Mouse (Mus musculus): ENCODE data around the gene Cyp4f14.
A peak's percentile ranks its signal among the peaks of the same experiment; 100 is the strongest.
"Not testable (repeated sequence)": the region's sequence is repeated elsewhere in the genome, so short reads cannot be mapped to it uniquely, and the experiment has no call there.

The Cyp4f14 gene

DNA sequence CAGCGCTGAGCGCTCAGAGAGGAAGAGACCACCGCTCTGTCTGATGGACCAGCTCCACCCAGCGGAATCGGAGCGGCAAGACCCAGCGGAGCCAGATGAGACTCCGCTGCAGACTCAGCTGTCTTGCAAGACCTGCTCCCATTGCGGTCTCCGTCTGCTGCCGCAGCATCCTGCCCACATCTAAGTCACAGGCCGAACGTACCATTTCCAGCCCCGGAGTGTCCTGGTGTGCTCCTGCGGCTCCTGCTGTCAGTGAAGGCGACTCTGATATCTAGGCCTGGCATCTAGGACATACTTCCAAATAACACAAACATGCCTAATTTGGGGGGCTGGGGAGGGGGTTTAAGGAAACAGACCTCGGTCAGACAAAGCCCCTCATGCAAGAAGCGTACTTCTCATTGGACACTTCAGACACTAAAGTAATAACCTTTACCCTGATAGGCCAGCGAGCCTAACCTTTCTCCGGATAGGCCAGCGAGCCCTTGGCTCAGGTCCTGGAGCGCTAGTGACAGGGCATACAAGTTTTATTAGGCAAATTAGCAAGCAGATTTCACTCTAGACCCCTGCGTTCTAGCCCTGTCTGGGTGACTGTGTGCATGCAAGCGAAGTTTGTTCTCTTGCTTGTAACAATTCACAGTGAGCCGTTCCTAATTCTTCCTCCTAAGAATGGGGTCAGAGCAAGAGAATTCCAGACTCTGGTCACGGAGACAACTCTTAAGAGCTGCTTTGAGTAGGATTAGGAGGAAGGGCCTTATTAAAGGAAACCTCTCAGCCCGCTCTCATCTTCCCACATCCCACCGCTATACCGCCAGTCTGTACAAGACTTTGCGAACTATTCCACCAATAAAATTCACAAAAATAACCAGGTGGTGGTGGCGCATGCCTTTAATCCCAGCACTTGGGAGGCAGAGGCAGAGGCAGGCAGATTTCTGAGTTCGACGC lies 25.6 kb downstream of the Cyp4f14 start, which contains the start of gene Zfp870:
Gene Zfp870 (minus strand): TSS at position 404 of the 942 bp plus-strand sequence.
- peak; percentile 99 for DNase-seq (ENCODE audit: low spot score)

DNA sequence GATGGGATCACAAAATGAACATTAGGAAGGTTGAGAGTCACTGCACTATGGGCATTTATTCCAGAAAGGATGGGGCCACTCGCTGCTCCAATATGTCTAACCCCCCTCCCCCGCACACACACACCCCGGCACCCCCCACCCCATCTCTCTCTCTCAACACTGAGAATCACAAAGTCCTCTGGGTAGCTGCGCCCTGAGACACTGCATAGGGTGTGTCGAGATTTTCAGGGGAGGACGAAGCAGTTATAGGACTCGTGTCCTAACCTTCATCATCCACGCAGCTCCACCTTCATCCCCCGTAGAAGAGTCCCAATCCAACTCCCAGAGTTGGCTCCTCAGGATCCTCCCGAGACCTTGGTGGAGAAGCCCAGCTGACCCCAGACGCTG lies 26.3 kb downstream of the Cyp4f14 start:
- DNase-seq (ENCODE audit: low spot score) = no peak

DNA sequence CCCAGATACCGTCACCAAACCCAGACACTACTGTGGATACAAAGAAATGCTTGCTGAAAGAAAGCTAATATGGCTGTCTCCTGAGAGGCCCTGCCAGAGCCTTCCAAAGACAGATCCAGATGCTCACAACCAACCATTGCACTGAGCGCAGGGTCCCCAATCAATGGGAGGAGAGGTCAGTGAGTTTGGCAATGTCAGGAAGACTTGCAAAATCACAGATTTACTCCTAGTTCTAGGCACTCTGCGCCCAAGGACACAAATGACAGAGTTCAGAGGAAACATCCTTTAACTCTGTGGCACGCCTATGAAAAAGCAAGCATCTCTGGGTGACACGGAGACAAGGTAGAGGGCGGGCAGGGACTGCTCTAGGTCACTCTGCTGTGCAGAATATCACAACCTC lies 27.5 kb downstream of the Cyp4f14 start:
- no peak for DNase-seq (ENCODE audit: low spot score)

DNA sequence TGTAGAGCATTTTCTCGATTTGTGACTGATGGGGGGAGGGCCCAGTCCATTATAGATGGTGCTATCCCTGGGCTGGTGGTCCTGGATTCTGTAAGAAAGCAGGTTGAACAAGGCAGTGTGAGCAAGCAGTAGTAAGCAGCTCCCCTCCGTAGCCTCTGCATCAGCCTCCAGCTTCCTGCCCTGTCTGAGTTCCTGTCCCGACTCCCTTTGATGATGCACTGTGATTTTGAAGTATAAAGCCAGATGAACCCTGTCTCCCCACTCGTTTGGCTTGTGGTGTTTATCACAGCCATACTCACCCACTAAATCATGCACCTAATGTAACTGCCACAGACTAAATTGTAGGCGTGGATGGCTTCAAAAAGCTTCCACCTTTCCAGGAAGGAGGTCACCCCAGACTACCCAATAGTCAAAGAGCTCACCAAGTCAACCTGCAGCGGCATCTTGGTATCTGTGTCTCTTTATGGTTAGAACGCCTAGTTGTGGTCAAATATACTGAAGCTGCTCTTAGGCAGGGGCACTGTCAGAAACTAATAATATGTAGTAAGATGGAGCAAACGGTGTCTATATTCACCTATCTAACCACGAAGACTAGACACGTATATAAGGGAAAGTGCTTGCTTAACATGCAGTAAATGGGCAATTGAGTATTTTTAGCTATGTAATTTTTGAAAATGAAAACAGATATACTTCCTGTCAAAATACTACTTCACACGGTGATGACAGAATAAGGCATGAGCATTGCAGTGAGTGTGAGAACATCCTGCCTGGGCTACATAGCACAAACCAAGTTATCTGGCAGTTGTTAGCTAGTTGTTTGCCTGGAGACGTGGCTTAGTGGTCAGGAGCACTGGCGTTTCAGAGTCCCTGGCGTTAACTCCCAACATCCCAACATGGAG lies 36.6 kb downstream of the Cyp4f14 start:
- no peak for DNase-seq (ENCODE audit: low spot score)

DNA sequence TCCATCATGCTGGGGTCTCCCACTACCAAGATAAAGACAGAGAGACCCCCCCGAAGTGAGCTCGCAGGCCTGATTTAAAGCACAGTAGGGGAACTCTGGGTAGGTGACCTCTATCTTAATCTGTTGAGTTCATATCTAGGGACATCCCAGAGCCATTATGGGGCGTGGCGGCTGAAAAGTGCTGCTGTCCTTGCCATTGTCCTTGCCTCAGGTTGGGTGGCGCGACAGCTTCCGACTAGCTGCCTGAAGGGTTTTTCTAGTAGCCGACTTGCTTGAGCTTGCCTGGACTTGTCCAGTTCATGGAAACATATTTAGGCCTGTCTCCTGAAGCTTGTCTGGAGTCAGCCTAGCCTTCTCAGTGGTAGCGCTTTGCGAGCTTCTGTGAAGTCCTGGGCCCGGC lies 38.4 kb downstream of the Cyp4f14 start:
- DNase-seq (ENCODE audit: low spot score) = no peak

DNA sequence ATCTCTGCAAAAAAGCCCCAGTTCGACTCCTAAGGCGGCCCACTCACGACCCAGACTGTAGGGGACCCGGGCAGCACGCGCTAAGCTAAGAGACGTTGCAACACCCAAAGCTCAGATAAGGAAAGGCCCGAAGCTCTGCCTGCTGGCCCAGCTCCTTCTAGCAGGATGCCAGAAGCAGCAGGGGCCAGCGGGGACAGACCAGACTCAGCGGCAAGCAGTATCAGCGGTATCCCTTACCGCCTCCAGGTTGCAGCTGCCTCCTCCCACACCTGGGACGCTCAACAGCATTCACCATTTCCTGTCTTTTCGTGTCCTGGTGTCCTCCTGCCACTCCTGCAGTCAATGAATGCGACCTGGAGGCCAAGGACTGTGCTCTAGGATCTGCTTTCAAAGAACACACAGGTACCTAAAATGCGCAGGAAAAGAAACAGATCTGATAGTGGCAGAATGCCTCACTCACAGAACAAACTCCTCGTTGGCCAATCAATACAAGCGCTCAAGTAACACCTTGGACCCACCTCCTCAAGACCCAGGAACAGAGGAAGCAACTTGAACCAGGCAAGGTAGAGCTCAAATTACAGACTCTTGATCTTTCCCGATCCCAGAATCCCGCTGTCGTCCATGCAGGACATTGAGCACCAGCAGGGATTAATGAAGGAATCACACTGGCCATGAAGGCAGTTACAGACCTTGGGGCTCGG lies 39.5 kb downstream of the Cyp4f14 start:
- DNase-seq (ENCODE audit: low spot score) = peak; percentile 24

DNA sequence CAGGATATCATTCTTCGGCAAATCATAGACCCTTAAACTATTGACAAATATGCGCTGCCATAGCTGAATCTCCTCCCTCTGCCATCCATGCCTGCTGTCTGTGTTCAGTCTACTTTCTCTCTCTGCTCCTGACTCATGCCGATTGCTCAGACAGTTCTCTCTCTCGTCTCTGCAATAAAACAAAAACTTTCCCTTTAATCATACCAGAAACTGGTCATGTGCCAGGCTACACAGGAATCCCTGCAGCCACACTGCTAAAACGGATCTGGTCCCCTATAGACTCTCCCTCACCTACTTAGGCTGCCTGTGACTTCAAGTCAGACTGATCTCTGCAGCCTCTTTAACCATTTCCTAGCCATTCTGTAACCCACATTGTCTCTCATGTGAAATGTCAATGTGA lies 44.4 kb downstream of the Cyp4f14 start:
- DNase-seq (ENCODE audit: low spot score) = no peak

DNA sequence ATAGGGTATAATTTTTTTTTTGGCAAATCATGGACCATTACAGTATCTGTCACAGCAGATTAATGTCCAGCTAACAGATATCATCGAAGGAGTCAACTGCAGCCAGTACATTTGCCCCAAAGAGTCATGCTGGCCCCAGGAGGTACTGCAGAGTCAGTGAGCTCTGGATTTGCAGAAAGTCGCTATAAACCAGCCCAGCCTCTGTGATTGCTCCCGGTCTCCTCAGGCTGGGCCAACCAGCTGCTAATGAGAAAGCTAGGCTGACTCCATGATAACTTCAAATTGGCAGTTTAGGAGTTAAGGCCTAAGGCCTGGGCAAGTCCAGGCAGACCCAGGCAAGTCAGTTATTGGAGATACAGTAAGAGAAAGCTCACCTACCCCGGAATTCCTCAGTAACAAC lies 45.1 kb downstream of the Cyp4f14 start:
- DNase-seq (ENCODE audit: low spot score) = no peak

DNA sequence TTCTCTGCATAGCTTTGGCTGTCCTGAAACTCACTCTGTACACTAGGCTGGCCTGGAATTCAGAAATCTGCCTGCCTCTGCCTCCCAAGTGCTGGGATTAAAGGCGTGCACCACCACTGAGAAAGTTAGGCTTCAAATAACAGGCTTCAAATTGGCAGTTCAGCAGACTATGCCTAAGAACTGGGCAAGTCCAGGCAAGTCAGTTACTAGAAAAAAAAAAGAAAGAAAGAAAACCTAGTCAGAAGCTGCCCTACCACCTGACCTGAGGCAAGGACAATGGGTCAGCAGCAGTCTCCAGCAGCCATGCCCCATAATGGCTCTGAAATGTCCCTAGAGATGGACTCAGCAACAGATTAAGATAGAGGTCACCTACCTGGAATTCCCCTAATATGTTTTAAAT lies 45.7 kb downstream of the Cyp4f14 start:
- no peak for DNase-seq (ENCODE audit: low spot score)

DNA sequence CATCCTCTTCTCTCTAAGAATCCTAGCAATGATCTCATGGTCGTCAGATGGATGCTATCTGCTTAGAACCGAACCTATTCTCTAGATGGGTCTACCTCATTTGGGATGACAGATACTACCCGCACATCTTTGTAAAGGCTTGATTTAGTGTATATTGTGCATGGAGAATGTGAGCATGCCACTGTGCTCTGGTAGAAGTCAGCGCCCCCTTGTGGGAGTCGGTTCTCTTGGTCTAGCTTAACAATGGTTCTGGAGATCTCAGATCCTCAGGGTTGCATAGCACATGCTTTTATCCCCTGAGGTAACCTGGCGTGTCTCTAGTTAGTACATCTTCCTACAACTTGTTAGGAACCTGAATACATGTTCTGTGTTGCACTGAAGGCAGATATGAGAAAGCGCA lies 49.9 kb downstream of the Cyp4f14 start:
- not testable (repeated sequence) for DNase-seq (ENCODE audit: low spot score)

DNA sequence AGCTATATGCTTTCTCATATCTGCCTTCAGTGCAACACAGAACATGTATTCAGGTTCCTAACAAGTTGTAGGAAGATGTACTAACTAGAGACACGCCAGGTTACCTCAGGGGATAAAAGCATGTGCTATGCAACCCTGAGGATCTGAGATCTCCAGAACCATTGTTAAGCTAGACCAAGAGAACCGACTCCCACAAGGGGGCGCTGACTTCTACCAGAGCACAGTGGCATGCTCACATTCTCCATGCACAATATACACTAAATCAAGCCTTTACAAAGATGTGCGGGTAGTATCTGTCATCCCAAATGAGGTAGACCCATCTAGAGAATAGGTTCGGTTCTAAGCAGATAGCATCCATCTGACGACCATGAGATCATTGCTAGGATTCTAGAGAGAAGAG lies 60.4 kb downstream of the Cyp4f14 start:
- DNase-seq (ENCODE audit: low spot score) = not testable (repeated sequence)

Measured in embryo, embryonic 10.5 days (tissue).